Mouse (Mus musculus) layer of hippocampus, adult 11-12 months (tissue): ENCODE data around the gene Elp5.
"Not testable (repeated sequence)": the region's sequence is repeated elsewhere in the genome, so short reads cannot be mapped to it uniquely, and the experiment has no call there.

Source experiments
- DNase-seq: peaks from one replicate; pipeline ENCODE4 v3.0.0; 2022; ENCODE audit warnings: low spot score

Elp5 gene

DNA sequence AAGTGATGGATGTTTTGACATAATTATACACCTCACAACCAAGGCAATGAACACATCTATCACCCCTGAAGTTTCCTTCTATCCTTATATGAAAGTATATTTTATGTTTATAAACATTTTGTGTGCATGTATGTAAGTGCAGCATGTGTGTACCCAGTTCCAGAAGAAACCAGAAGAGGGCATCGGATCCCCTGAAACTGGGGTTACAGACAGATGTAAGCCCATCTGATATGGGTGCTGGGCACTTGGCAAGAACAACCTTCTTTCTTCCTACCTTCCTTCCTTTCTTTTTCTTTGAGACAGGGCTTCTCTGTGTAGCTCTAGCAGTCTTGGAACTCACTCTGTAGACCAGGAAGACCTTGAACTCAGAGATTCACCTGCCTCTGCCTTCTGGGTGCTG is 26.1 kb downstream of the Elp5 start:
- no peak for DNase-seq

DNA sequence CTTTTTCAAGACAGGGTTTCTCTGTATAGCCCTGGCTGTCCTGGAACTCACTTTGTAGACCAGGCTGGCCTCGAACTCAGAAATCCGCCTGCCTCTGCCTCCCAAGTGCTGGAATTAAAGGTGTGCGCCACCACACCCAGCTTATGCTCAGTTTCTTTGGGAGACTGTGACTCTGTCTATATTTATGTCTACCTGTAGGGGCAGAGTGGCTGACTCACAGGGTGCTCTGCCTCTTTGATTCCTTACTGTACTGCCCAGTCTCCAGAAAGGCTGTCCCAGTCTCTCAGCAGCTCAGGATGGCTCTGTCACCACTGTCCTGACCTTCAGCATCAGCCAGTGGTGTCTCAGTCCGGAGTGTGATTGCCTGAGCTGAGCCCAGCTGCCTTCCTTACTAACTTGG is 26.7 kb downstream of the Elp5 start:
- not testable (repeated sequence) for DNase-seq

DNA sequence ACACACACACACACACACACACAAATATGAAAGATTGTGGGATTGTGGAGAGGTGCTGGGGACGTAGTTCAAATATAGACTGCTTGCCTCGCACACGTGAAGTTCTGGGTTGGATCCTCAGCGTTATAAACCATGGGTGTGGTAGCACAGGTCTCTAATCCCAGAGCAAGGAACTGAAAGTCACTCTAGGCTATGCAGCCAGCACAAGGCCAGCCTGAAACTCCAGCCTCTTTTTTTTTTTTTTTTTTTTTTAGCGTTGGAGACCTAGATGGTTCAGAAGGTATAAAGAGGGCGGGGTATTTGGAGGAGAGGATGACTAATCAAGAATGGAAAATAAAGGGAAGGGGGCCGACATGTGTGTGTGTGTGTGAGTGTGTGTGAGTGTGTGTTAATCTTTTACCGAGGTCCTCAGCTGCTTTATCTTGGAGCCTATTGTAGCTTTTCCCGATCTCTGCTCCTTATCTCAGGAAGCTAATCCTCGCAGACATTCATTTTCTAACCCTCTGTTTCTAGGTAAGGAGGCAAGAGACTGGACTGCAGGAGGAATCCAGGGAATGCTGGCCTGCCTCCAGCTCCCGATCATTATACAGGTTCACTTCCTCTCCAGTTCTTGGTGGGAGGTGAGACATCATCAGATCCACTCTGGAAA is 28.9 kb downstream of the Elp5 start:
- DNase-seq, result no peak

DNA sequence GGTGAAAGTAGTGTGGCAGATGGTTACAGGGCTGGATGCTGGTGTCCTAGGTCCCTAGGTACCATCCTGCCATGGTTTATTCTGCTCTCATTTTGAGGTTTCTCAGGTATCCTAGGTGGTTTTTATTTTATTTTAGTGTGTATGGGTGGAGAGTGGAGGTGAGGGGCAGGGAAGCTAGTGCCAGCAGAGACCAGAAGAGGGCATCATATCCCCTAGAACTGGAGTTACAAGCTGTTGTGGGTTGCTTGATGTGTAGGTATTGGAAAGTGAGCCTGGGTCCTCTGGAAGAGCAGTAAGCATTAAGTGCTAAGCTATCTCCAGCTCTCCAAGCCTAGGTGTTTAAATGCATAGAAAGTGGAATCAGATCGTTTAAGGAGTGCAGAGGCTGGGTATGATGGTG is 30.0 kb downstream of the Elp5 start:
- no peak for DNase-seq

DNA sequence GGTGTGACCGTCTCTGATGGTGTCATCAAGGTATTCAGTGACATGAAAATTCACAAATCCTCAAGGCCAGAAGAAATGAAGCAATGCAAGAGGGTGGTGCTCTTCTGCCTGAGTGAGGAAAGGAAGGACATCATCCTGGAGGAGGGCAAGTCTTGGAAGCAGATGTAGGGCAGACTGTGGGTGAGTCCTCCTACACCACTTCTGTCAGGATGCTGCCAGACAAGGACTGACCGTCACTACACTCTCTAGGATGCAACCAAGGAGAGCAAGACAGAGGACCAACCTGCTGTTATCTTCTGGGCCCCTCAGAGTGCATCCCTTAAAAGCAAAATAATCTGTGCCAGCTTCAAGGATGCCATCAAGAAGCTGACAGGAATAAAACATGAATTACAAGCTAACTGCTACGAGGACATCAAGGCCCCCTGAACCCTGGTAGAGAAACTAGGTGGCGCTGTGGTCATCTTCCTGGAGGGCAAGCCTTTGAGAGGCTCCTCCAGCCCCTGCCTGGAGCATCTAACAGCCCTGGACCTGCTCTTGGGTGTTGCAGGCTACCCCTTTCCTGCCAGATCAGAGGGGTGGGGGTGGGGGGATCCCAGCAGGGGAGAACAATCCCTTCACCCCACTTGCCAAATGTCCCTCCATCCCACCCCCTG is 31.4 kb downstream of the Elp5 start:
- DNase-seq, result no peak

DNA sequence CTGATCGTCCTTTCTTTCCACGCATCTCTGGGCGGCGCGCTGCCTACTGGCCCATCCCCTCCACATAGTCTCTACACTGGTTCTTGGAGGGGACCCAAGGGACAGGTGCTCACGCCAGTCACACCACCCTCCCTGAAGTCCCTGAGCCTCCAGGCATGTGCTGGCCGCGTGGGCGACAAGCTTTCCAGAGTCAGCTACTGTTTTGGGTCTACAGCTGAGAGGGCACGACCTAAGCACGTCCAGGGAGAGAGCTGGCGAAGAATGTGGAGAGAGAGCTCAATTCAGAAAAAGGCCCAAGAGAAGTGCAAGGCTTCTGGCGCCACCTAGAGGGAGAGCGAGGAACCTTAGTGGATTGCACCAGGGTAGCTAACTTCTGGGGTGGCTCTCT is 33.6 kb downstream of the Elp5 start:
- peak; percentile 87 for DNase-seq

DNA sequence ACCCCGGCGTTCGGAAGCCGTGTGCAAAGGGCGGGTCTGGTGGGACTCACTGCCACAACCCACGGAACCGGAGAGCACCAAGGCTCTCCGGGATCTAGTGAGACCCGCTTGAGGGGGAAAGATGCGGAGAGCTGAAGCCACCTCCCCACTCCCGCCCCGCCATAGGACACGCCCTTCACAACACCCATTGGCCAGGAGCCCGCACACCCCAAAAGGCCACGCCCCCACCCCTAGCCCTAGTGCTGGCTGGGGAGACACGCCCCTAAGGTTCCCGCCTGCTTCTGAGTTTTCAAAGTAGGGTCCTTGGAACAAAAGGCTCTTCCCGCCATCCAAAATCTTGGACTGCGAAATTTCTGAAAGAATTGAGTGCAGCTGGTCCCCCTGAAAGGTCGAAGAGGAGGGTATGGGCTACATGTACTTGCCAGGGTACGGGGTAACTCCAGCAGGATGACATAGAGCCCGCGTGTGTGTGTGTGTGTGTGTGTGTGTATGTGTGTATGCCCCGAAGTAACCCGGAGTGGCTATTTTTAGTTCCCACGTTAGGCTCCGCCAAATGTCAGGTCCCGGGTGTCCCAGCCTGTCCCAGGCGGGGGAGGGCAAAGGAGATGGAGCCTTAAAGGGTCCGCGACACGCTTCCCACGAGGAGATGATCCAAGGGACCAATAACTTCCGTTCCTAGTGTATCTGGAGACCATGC is 34.1 kb downstream of the Elp5 start, which contains the start of gene Slc2a4:
TSS of gene Slc2a4 (minus strand) at position 123 of the 697 bp plus-strand sequence.
- DNase-seq, result peak; percentile 74

DNA sequence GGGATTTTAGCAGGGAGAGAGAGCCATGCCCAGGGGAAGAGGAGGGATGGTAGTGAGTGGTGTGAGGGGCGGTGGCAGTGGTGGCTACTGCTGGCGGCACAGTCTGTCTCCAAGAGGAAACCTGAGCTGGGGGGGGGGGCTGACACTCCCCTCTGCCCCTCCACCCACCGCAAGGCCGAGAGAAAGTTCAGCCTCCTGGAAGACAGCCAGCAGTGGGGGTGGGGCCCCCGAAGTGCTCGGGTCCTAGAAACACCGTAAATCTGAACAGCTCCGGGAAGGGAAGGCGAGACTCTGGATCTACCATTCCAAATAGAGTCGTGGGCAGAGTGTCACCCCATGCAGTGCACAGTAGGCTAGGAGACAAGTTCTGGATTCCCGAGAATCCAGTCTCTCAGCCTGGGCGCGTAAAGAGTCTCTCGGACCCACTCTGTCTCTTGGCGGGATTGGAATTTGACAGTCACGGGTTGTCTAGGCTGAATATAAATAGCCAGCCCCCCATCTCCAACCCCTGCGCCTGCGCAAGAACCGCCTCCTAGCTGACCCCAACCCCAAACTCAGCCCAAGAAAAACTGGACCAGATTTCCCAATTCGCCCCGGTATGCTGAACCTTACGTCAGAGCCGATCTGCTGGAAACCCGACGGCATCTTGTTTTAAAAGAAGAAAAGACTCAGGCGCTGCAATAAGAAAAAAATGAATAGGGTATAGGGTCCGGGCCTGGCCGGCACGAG is 34.8 kb downstream of the Elp5 start:
- no peak for DNase-seq

DNA sequence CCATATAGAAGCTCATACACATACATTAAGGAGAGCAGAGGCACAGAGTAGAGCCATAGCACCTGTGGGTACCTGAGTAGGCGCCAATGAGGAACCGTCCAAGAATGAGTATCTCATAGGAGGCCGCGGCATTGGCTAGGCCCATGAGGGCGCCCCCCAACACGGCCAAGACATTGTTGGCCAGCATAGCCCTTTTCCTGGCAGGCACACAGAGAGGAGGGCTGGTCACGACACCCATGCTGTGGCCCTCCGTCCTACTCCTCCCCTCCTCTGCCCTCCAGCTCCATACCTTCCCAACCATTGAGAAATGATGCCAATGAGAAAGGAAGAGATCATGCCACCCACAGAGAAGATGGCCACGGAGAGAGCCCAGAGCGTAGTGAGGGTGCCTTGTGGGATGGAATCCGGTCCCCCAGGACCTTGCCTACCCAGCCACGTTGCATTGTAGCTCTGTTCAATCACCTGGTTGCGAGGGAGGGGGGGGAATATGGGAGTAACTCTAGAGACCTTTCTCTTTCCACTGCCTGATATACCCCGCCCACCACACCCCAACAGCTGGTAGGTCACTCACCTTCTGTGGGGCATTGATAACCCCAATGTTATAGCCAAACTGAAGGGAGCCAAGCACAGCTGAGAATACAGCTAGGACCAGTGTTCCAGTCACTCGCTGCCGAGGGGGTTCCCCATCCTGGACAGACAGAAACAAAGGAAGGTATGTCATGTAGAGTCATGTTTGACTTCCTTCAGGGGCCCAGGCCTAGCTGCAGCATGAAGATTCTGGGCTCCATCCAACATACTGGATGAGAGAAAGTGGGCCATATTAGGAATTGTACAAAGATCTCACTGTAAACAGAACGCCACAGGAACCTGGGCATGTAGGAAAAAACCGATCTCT is 36.1 kb downstream of the Elp5 start:
- no peak for DNase-seq

DNA sequence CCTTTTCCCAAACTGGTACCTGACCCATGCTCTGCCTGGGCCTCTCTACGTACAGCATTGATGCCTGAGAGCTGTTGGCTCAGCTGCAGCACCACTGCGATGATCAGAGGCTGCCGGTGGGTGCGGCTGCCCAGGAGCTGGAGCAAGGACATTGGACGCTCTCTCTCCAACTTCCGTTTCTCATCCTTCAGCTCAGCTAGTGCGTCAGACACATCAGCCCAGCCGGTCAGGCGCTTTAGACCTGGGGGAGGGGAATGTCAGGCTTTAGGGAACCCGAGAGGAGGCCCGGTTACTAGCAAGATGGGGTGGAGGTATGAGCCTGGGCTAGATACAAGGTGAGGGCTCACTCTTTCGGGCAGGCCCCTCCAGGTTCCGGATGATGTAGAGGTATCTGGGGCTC is 37.1 kb downstream of the Elp5 start:
- no peak for DNase-seq

DNA sequence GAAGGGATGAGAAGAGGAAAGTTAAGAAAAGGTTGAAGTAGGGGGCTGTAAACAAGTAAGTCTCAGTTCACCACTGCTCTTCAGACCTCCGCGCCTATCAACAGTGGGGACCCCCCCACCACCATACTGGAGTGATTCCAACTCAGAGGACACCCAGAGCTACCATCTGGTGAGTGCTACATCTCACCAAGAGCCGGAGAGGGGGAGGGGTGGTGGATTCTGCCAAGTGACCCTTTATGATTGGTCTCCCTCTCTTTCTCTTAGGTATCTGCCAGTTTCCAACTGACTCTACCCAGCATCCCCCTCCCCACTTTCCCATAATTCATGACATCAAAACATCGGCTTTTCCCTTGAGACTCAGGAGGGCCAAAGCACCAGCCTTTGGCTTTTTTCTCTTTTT is 41.4 kb downstream of the Elp5 start:
- no peak for DNase-seq

DNA sequence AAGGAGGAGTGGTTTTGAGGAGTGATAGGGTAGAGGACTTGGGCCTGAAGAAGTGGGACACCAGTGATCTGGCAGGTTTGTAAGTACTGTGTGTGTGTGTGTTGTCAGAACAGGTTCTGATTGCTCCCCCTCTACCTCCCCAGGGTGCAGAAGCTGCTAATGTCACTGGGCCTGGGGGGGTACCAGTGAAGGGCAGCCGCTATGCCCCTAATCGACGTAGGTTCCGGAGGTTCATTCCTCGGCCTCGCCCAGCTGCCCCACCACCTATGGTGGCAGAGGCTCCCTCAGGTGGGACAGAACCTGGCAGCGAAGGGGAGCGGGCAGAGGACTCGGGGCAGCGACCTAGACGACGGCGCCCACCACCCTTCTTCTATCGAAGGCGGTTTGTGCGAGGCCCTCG is 42.6 kb downstream of the Elp5 start:
- no peak for DNase-seq

DNA sequence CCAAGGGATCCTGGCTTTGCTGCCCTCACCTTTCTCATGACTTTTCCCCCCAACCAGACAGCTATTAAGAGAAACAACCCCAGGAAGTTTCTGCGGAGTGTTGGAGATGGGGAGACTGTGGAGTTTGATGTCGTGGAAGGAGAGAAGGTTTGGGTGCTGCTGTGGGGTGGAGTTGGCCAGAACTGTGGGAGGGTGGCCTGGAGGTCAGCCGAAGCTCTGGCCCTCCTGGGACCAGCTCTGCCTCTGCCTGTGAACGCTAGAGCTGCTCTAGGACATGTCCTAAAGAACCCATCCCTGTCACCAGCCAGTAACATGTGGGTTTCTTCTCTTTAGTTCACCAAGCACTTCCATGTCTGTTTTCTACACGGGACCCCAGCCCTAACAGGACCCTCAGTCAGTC is 43.1 kb downstream of the Elp5 start:
- DNase-seq, result no peak

DNA sequence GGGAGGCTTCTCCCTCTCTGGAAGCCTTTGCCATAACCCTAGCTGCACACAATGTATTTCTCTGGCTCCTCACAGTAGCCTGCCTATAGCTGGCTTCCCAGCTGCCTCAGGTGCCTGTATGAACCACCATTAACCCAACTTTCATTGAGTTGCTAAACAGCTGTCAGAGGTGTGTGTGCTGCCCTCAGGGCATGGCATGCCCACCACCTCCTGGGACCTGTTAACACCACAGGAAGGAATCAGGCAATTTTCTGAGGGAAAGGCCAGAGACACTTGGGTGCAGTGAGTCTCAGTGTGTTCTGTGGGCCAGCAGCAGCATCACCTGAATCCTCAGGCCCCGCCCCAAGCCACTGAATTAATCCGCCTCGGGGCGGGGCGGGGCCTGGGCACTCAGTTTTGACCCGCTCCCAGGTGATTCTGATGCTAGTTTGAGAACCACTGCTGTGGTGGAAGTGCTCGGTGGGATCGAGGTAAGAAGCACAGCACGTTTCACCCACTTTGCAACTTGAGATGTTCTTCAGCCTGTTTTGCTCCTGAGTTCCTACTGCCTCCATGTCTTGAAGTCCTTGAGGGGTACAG is 43.8 kb downstream of the Elp5 start:
- DNase-seq, result no peak

DNA sequence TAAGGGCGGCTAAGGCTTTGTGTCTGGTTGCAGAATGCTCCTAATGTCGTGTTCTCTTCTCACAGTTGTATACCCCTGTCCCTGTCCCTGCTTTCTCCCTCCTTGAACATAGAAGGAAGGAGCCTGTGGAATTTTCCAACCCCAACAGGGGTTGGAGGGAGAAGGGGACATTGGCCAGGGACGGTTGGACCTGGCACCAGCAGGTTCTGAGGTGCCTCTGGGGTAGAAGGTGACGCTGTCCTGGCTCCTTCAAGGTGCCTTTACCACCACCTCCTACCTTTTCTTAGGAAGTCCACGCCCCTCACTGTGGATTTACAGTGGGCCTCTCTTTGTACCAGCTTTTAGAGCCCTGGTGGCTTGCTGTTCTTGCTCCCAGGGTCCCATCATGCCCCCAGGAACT is 44.5 kb downstream of the Elp5 start:
- DNase-seq, result no peak

DNA sequence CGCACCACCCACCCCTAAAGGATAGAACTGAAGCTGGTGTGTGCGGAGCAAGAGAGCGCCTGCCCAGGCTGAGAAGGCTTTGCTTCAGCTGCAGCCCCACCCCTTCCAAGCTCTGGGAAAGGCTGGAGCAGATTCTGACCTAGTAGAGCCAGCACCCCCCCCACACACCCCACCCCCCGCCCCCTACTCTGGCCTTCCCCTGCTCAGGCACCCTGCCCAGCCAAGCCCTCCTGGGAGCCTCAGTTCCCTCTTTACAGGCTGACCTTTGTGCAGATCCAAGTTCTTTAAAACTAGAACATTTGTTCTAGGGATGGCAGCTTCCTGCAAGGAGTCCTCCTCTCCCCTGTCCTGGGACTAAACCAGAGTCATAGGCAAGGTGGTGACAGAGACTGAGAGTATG is 44.9 kb downstream of the Elp5 start:
- no peak for DNase-seq

DNA sequence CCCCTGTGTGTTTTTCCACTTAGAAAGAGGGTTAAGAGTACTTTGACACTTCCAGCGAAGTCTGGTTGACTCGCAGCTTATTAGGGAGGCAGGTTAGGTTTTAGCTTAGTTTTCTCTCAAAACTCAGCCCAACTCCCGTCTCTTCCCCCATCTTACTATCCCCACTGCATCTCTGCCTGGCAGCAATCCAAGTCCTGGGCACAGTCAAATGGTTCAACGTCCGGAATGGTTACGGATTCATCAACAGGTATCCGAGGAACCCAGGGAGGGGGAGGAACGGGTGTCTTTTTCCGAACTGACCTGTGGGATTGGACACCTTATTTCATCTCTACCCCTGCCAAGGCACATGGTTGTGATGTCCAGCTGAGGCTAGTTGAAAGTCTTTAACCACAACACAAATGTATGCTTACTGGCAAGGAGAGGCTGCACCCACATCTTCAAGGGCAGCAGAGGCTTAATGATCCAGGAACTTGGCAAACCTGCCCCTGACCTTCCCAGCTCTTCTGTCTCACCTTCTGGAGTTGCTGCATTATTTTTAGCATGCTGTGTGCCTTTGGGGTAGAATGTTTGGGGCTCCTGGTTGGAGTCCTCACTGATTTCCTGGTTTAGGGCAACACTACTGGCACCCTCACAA is 45.5 kb downstream of the Elp5 start:
- no peak for DNase-seq

DNA sequence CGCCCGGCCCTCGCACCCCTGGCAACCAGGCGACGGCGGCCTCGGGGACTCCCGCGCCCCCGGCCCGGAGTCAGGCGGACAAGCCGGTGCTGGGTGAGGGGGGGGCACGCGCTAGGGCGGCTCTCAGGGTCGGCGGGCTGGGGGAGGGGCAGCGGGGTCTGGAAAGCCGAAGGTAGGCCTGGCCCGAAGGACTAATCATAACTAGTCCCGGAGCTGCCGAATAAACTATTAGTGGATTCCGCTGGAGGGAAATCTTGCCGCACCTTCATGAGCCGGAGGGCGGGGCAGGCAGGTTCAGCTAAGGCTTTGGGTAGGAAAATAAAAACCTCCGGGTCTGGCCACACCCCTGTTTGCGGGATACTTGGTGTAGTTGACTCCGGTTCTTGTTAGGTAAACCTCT is 46.2 kb downstream of the Elp5 start:
- no peak for DNase-seq

DNA sequence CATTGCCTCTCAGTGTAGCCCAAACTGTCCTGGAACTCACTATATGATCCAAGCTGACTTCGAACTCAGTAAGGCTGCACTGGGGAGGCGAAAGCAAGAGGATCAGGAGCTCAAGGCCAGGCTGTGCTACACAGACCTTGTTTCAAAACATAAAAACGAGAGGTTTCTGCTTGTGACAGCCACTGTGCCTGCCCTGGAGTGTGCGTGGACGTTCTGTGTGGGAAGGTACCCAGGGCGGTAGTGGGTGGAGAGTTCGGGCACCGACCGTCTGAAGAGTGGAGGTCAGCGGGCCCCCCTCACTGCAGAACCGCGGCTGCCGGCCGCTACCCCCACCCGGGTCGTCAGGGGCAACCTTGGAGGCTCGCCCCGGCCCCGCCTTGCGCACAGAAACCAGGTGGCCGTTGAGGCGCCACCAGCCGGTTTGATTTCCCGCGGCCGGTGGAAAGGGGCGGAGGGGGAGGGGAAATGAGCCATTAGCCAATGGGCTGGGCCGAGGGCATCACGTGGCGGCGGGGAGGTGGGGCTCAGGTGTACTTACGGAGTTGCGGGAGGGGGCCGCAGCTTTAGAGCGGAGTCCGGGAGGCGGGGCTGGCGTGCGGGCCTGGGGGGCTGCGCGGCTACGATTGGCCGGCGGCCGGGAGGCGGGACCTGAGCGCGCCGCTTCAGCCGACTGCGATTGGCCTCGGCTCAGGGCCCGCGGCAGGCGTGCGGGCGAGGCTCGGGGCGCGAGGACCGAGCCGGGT is 47.0 kb downstream of the Elp5 start, which contains the start of gene Ybx2:
TSS of gene Ybx2 (plus strand) at position 660 of the 743 bp plus-strand sequence.
- peak; percentile 82 for DNase-seq

DNA sequence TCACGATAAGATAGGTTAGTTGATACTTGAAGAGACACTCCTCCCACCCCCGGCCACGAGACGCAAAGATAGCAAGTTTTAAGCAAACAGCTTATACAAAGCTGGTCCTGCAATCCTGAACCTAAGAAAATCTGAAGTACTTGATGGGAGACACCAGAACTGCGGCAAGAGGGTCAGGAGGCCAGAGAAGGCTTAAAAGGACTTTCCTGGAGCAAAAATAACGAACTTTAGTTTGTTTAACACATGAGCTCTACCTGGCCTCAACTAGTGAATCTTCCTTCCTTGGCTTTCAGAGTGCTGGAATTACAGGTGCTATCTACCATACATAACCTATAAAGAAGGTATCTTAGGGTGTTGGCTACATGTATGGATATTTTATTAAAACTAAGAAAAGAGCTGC is 47.6 kb downstream of the Elp5 start:
- no peak for DNase-seq
